Mouse (Mus musculus) bone marrow, adult 2 months (tissue): ENCODE data around the gene Osbpl3. TPM values are rescaled to one million over a fixed set of nuclear protein-coding genes. Genes with fewer than 3 reads are reported as not detected.

ENCODE experiments used
- H3K27ac ChIP-seq: fragments of 200-500 bp; 2 replicates; pipeline ENCODE4 v1.5.1; 2012; ENCODE audit warnings: low read depth, mild to moderate bottlenecking, control low read depth, inconsistent platforms, low read length; ENCODE audit not compliant: control insufficient read depth, poor library complexity, insufficient read depth
- H3K4me1 ChIP-seq: fragments of 200-500 bp; 2 replicates; pipeline ENCODE4 v1.6.1; 2011; ENCODE audit warnings: low read length; ENCODE audit not compliant: control insufficient read depth, insufficient read depth
- H3K4me3 ChIP-seq: fragments of 200-500 bp; replicated peaks from 2 replicates; pipeline ENCODE3; 2011; ENCODE audit warnings: mild to moderate bottlenecking, low read depth, low read length, control low read depth; ENCODE audit not compliant: control insufficient read depth
- CTCF ChIP-seq: fragments of 200-500 bp; IDR thresholded peaks from 2 replicates; pipeline ENCODE4 v1.5.1; 2011; ENCODE audit warnings: low read length, control low read depth; ENCODE audit not compliant: control insufficient read depth, insufficient read depth
- POLR2A ChIP-seq: fragments of 200-500 bp; IDR thresholded peaks from 2 replicates; pipeline ENCODE4 v1.6.1; 2011; ENCODE audit warnings: low read depth, mild to moderate bottlenecking, control low read depth, low read length, borderline replicate concordance; ENCODE audit not compliant: control insufficient read depth
- WGBS: fragments of 180-500 bp; shearing (Covaris S2); methylation state at CpG from one replicate; pipeline ENCODE4 v1.1.7; 2018; 5-methylcytosine and 5-hydroxymethylcytosine counted together
- polyA plus RNA-seq: library from polyadenylated mRNA; stranded (reverse); fragments of >200 nt; gene quantifications from 2 replicates; pipeline ENCODE4 v1.2.4, GENCODE M21; 2011; ENCODE audit warnings: low replicate concordance; ENCODE audit not compliant: missing spikeins, insufficient read depth, insufficient read length

Osbpl3 gene
- polyA plus RNA-seq, 1 experiment: 5.9 TPM

DNA sequence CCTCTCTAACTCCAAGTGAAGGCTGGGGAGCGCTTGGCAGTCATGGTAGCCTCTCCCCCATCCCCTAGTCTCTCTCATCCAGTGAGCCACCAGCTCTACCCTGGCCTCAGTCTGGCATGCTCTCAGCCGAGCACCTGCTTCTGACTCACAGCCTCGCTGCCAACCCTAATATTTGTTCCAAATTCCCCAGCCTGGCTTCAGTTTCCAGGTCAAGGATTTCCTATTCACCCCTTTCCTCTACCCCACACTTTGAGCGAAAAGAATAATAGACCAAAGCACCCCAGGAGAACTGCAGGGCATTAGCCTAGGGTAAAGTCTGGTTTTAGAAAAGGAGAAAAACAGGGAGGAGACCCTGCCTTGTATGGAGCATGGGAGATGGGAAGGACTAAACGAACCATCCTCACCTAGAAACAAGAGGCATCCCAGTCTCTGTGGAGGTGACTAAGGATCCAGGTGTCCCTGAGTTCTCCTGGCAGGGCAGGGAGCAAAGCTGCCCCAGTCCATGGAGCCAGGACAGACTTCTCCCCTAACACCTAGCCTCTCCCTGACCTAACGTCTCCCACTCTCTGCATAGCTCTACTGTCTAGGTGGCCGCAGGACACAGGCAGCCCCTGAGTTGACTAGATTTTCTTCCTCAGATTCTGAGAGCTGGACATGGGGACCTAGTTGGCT is 60.2 kb downstream of the Osbpl3 start:
- Histone ChIP-seq H3K27ac (no peak overlapping the region), H3K4me3 (no peak overlapping the region), H3K4me1 (no peaks in the 10 kb centered on the region)
- 78% methylated on average over 7 of the region's 7 CpGs for WGBS
- TF ChIP-seq POLR2A (no peak), CTCF (no peak)

DNA sequence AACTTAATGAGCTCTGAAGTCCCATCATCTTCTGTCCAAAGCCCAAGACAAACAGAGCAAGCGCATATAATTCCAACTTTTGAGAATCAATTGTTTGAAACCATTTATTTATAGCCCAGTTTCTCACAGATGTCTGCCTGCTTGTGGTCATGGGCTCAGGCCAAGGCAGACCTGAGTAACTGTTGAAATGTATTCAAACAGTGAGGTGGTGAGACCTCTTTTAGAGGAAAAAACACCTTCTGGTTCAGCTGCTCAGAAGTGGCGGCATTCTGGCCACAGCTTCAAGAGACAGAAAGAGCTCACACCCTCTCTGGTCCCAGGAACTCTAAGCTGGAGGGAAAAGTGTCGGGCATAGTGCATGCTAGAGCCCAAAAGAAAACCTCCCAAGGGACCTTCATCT is 61.6 kb downstream of the Osbpl3 start:
- TF ChIP-seq CTCF: no peak
- TF ChIP-seq POLR2A: no peak
- 63% methylated on average over 3 of the region's 3 CpGs for WGBS
- H3K4me3 ChIP-seq: no peak overlapping the region
- H3K4me1 ChIP-seq: no peaks in the 10 kb centered on the region
- no peak overlapping the region for H3K27ac ChIP-seq

DNA sequence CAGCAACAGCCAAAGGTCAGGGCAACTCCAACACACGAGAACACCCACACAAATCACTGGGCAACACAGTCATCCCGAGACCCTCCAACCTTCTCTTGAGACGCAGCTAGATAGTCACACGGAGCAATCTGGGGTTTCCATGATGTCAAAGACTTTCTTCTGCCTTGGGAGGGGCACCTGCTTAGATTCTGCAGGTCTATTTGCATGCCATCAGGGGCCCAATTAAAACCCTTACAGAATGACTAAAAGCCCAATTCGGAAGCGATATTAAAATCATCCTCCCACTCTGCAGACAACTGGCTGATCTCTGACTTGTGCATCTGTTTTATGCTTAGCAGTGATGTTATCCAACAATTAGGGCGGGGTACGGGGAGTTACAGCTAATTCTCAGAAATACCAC is 62.0 kb downstream of the Osbpl3 start:
- Histone ChIP-seq H3K4me1 (no peaks in the 10 kb centered on the region), H3K4me3 (peak overlapping the region; percentile 18), H3K27ac (no peak overlapping the region)
- WGBS: 80% methylated on average over 8 of the region's 8 CpGs
- no peak for TF ChIP-seq POLR2A
- no peak for TF ChIP-seq CTCF

DNA sequence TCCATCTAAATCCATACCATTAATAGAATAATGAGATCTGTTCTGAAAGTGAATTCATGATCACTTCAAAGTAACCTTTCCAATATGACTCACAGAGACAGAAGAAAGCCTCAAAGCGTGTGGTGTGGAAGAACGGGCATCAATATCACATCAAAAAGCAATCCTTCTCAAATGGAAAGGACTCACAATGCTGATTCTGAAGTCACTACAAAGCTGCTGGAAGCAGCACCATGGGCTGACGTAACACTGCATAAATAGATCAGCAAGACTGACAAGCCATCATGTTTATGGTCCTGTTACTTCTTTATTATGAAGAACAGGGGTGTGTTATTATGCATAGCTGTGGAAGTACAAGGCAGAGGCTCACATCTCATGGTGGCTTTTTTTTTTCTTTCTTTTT is 64.0 kb downstream of the Osbpl3 start:
- Histone ChIP-seq H3K4me1 (no peaks in the 10 kb centered on the region), H3K4me3 (no peak overlapping the region), H3K27ac (no peak overlapping the region)
- TF ChIP-seq POLR2A (no peak), CTCF (no peak)
- 90% methylated on average over 3 of the region's 3 CpGs for WGBS

DNA sequence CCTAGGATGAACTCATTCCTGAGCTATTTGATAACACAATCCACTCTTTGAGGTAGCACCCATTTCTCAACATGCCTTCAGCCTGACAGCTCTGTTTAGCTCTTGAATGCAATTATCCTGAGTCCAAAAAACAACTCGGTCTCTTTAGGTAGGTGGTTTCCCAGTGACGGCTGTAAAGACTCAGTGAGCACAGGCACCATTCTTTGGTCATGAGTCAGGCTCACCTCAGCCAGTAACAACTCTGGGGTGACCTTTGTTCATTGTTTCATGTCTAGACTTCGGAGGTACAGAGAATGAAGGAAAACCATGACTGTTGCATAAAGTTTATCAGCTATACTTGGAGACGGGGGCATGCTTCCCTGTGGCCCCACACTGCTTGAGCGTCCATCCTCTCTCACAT is 65.7 kb downstream of the Osbpl3 start:
- Histone ChIP-seq H3K4me3 (no peak overlapping the region), H3K4me1 (peaks cover 2% of the 10 kb centered on the region; the same call in 1 of the 2 replicates), H3K27ac (no peak overlapping the region)
- WGBS: 65% methylated on average over 5 of the region's 5 CpGs
- no peak for TF ChIP-seq POLR2A

DNA sequence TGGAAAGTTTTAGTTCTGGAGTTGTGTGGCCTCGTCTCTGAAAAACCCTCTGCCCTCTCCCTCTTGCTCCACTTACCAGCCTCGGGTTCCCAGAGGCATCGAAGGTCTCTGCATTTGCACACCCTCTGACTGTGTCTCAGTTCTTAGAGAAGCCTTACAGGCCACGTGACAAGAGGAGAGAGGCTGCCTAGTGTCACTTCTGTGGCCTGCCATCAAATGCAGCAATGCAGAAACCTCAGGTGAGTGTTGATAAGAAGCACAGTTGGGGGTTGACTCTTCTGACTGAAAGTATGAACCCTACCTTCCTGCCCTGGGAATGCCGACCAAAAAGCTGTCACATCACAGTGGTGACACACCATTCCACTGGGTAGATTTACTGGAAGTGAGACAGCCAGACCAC is 68.4 kb downstream of the Osbpl3 start:
- H3K27ac ChIP-seq: no peak overlapping the region
- H3K4me1 ChIP-seq: peaks cover 4% of the 10 kb centered on the region; the same call in 1 of the 2 replicates
- 69% methylated on average over 5 of the region's 5 CpGs for WGBS
- TF ChIP-seq POLR2A (no peak), CTCF (no peak)
- no peak overlapping the region for H3K4me3 ChIP-seq

DNA sequence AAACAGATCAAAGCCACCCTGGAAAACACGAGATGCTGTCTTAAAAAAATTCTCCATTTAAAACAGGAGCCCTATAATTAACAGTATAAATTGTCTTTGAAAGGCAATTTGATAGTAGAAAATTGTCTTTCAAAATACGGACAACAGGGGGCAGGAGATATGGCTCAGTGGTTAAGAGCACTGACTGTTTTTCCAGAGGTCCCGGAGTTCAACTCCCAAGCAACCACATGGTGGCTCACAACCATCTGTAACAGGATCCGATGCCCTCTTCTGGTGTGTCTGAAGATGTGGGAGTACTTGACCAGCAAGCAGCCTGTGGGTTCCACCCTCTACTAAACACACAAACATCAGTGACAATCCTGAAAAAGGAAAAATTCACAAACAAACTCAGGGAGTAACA is 69.5 kb downstream of the Osbpl3 start:
- TF ChIP-seq CTCF: no peak
- TF ChIP-seq POLR2A: no peak
- WGBS: 71% methylated on average over 4 of the region's 4 CpGs
- no peak overlapping the region for H3K4me3 ChIP-seq
- H3K4me1 ChIP-seq: peaks cover 4% of the 10 kb centered on the region; the same call in 1 of the 2 replicates
- H3K27ac ChIP-seq: no peak overlapping the region

DNA sequence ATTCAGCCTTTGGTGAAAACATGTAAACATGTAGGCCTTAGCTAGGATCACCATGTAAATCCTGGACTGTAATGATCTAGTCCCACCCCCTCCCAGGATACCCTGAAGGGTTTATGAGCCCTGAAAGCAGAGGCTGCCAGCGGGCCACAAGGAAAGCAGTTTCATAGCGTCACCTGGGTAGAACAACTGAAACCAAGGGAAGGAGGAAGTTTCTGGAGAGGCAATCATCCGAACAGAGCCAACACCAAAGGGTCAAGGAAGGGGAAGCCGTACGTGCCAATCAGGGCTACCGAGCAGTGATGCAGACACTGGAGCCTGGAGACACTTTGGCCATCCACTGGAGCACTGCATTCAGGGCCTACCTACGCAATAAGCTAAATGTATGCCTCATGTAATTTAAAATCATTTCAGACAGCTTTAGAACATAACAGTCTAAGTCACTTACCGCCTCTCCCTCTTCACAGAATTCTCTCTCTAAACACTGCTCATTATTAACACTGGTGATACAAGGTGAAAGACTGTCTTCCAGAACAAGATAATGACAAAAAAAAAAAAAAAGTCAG is 70.5 kb downstream of the Osbpl3 start:
- H3K4me1 ChIP-seq: peaks cover 4% of the 10 kb centered on the region; the same call in 1 of the 2 replicates
- no peak for TF ChIP-seq CTCF
- TF ChIP-seq POLR2A: no peak
- WGBS: 32% methylated on average over 8 of the region's 8 CpGs
- no peak overlapping the region for H3K4me3 ChIP-seq
- no peak overlapping the region for H3K27ac ChIP-seq

DNA sequence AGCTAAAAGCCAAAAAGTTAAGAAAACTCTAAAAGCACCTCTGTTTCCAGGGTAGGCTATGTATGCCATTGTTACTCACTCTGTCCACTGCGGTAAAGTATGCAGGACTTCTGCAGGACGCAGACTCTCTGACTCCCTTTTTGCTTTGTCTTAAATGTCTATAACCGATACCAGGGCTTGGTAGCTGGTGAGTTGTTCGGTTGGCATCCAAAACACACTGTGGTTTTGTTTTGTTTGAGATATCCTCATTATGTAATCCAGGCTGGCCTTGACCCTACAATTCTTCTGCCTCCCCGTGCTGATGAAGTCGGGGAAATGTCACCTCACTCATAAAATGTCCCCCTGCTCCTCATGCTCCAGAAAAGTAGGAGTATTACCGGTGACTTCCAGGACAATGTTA is 73.3 kb downstream of the Osbpl3 start:
- Histone ChIP-seq H3K4me1 (peaks cover 8% of the 10 kb centered on the region; the same call in 1 of the 2 replicates), H3K4me3 (no peak overlapping the region), H3K27ac (no peak overlapping the region)
- 38% methylated on average over 7 of the region's 7 CpGs for WGBS
- TF ChIP-seq POLR2A (no peak), CTCF (no peak)
